Mouse (Mus musculus) G1E (cell line): ENCODE measurements around the gene Tpp1.

Experiments used
- CTCF ChIP-seq: IDR thresholded peaks from 2 replicates; pipeline ENCODE4 v1.5.1; 2012; ENCODE audit warnings: low read depth, low read length, inconsistent platforms, mixed read lengths
- GATA1 ChIP-seq: IDR thresholded peaks from 2 replicates; pipeline ENCODE4 v1.6.1; 2012; ENCODE audit warnings: borderline replicate concordance, low read length, inconsistent platforms, mixed read lengths
- GATA2 ChIP-seq: IDR thresholded peaks from 2 replicates; pipeline ENCODE4 v1.6.1; 2012; ENCODE audit warnings: low read depth, low read length, inconsistent platforms, borderline replicate concordance
- POLR2AphosphoS5 ChIP-seq: IDR thresholded peaks from 2 replicates; pipeline ENCODE4 v1.6.1; 2012; ENCODE audit warnings: low read depth, low read length, inconsistent platforms; ENCODE audit not compliant: insufficient replicate concordance
- TAL1 ChIP-seq: conservative IDR thresholded peaks from 2 replicates; pipeline ENCODE4 v1.6.1; 2012; ENCODE audit warnings: low read depth, low read length, inconsistent platforms, mixed read lengths

DNA sequence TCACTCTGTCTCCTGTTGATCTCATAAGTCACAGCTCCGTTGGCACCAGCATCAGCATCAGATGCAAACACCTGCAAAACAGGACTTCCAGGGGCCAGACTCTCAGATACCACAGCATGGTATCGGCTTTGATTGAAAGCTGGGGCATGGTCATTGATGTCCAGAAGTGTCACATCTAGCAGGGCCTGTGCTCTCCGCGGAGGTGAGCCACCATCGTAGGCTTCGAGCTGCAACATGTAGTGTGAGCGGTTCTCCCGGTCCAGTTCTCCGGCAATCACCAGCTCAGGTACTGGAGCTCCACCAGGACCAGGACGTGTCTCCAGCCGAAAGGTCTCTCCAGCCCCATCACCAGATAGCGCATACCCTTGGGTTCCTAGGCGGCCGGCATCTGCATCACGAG is 20.3 kb upstream of the Tpp1 start:
- TF ChIP-seq POLR2AphosphoS5 (no peak), CTCF (no peak), GATA1 (no peak), GATA2 (no peak), TAL1 (no peak)
